Mouse (Mus musculus) cortical plate, adult 2 months (tissue): ENCODE data around the gene Bcl2l12. TPM values are rescaled to one million over a fixed set of nuclear protein-coding genes. Genes with fewer than 3 reads are reported as not detected.

ENCODE experiments used
- H3K27ac ChIP-seq: fragments of 200-500 bp; 2 replicates; pipeline ENCODE4 v1.5.1; 2012; ENCODE audit warnings: low read length, control low read depth, inconsistent platforms; ENCODE audit not compliant: insufficient read depth
- H3K4me1 ChIP-seq: fragments of 200-500 bp; 2 replicates; pipeline ENCODE4 v1.6.1; 2011; ENCODE audit warnings: low read length; ENCODE audit not compliant: control insufficient read depth, insufficient read depth
- H3K4me3 ChIP-seq: fragments of 200-500 bp; 2 replicates; pipeline ENCODE4 v1.5.1; 2011; ENCODE audit warnings: mild to moderate bottlenecking, low read length, control low read depth; ENCODE audit not compliant: insufficient read depth
- CTCF ChIP-seq: fragments of 200-500 bp; IDR thresholded peaks from 2 replicates; pipeline ENCODE4 v1.5.1; 2011; ENCODE audit warnings: mild to moderate bottlenecking, control low read depth, low read length; ENCODE audit not compliant: insufficient read depth; ENCODE audit errors: extremely low read depth
- POLR2A ChIP-seq: fragments of 200-500 bp; IDR thresholded peaks from 2 replicates; pipeline ENCODE4 v1.6.1; 2011; ENCODE audit warnings: mild to moderate bottlenecking, low read length, control low read depth; ENCODE audit not compliant: insufficient read depth; ENCODE audit errors: extremely low read depth
- polyA plus RNA-seq: library from polyadenylated mRNA; depleted of rRNA; stranded (reverse); fragments of >200 nt; gene quantifications from 2 replicates; pipeline ENCODE4 v1.2.3, GENCODE M21; 2012

Bcl2l12 gene
- polyA plus RNA-seq, 1 experiment, result 6.2 TPM

DNA sequence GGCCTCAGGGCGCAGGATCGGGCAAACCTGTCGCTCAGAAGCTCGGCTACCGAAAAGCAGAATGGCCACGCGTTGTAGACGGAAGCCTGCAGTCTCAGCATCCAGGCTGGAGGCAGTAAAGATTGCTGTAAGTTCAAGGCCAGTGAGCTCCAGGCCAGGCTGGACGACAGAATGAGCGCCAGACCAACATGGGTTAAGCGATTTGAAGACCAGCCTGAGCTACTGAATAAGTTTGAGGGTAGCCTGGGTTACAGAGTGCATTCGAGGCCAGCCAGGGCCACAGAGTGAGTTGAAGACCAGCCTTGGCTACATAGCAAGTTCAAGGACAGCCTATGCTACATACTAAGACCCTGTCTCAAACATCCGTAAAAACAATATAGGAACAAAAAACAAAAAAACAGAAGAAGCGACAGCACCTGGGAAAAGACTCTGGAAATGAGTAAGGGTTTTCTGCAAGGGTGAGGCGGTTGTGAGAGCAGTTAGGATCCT, 528 bp downstream of the Bcl2l12 start:
- Histone ChIP-seq H3K4me1 (no peaks in the 10 kb centered on the region), H3K27ac (no peak overlapping the region), H3K4me3 (peak overlapping the region; percentile 30)
- TF ChIP-seq POLR2A, result no peak
- no peak for TF ChIP-seq CTCF

DNA sequence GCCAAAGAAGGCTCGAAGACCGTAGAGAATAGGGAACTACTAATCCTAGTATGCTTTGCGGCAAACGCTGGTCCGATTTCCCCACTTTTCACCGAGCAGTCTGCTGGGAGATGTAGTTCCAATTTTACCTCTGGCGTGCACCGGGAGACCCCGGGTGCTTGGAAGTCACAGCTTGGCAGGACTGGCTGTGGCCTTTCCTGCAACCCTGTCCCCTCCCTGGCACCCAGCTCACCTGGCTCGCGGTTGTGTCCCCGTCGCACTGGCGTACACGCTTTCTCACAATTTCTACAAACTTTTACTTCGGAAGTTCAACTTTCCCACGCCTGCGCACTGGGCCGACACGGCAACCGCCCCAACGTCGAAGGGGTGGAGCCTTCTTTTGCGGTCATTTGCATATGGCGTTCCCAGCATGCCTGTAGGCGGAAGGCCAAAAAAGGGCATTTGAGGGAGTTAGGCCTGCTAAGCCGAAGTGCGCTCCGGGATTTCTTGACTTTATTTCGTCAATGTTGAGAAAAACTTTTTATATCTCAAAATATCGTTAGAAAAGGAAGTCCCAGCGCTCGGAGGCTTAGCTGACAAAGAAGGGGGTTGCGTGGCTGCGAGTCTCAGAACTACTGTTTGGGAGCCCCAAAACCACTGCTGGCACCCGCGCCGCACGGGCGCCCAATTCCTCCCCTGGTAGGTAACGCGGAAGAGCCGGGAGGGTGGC, 1.1 kb downstream of the Bcl2l12 start, which contains the start of gene Irf3:
Gene Irf3, plus strand, starts transcription at position 418 of the 709 bp plus-strand sequence.
- TF ChIP-seq CTCF (no peak), POLR2A (peak; percentile 85)
- no peaks in the 10 kb centered on the region for H3K4me1 ChIP-seq
- peak within 1 kb of the TSS; percentile 30 for H3K4me3 ChIP-seq
- H3K27ac ChIP-seq, result no peak within 1 kb of the TSS

DNA sequence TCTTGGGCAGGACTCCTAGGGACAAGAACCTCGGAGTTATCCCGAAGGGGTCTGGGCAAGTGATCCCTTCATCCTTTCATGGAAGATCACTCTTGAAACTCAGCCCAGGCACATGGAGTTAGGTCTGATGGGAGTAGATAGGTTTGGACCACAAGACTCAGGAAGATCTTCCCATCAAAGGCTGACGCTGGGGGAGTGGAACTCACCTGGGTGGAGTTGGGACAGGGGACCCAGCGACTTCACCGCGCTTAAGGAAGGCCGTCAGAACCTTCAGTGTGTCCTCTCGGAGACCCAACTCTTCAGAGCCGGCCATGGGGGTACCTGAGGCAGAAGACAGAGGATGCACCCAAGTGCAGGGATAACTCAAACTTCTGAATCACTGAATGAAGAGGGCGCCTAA, 1.8 kb downstream of the Bcl2l12 start:
- no peak overlapping the region; the same call in 1 of the 2 replicates for H3K4me3 ChIP-seq
- TF ChIP-seq POLR2A (no peak), CTCF (no peak)
- no peaks in the 10 kb centered on the region for H3K4me1 ChIP-seq
- no peak overlapping the region for H3K27ac ChIP-seq

DNA sequence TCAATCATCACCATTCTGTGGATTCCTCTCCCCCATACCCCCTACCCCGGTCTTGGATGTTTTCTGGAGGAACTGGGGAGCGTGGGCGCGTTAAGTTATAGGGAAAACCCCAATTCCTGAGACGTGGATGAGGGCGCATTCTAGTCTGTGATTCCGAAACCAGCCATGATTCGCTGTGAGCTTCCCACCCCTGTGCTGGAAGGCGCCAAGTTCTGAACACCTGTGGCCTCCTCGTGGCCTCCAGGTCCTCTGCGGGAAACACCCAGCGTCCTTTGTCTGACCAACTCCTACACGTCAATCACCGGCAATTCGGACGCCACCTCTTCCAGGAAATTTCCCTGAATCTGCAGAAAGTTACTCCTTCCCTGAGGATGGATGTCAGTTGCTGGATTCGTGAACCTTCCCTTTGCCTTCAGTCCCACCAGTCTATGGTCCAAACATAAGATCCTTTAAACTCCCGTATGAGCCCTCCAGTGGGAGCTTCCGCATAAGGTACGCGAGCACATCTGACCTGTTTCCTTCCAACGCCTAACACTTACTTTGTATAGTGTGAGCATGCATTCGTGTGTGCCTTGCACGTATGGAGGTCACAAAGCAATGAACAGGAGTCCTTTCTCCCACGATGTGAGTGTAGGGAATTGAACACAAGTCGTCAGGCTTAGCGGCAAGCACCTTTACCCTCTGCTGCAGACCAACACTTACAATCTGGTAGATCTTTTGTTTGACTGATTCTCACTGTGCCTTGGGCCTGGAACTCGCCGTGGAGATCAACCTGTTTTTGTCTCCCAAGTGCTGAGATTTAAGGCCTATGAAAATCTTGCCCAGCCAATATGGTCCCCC, 11.4 kb downstream of the Bcl2l12 start:
- Histone ChIP-seq H3K4me1 (peaks cover 2% of the 10 kb centered on the region; the same call in 1 of the 2 replicates), H3K4me3 (peak overlapping the region; percentile 58), H3K27ac (peak overlapping the region; percentile 17)
- TF ChIP-seq POLR2A (no peak; the same call in 1 of the 2 replicates), CTCF (no peak)

DNA sequence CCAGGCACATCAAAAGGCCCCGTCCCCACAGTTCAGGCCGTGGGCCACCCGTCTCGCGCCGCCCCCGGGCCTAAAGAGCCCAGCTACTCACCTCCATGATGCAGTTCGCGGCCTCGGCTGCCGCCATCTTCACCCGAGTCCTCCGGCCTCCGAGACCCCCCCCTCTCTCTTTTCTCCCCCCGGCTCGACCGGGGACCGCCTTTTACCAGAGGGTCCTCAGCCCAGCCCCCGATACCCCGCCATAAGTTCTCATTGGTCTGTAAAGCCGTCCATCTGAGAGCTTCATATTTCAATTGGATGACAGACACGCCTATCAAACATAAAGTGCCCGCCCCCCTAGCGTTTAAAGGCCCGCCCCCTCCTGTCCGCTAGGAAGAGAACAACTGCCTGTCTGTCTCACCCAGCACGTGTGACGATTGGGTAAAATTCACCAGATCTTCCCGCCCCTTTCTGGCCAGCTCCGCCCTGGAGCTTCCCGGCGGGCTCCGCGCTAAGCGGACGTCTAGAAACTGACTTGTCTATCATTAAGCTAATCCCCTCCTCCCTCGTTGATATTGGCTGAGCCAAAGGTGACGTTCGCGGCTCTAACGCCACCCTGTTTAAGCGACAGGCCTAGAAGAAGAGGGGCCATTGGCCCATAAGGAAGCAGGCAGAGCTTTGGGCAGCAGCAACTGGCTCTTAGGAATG, 12.2 kb downstream of the Bcl2l12 start, which contains the start of gene Prmt1:
Gene Prmt1, minus strand, starts transcription at position 377 of the 687 bp plus-strand sequence.
- Histone ChIP-seq H3K4me3 (peak within 1 kb of the TSS; percentile 88), H3K4me1 (peaks cover 2% of the 10 kb centered on the region; the same call in 1 of the 2 replicates), H3K27ac (peak within 1 kb of the TSS; percentile 68)
- TF ChIP-seq CTCF (no peak), POLR2A (peak; percentile 66; the same call in 1 of the 2 replicates)

DNA sequence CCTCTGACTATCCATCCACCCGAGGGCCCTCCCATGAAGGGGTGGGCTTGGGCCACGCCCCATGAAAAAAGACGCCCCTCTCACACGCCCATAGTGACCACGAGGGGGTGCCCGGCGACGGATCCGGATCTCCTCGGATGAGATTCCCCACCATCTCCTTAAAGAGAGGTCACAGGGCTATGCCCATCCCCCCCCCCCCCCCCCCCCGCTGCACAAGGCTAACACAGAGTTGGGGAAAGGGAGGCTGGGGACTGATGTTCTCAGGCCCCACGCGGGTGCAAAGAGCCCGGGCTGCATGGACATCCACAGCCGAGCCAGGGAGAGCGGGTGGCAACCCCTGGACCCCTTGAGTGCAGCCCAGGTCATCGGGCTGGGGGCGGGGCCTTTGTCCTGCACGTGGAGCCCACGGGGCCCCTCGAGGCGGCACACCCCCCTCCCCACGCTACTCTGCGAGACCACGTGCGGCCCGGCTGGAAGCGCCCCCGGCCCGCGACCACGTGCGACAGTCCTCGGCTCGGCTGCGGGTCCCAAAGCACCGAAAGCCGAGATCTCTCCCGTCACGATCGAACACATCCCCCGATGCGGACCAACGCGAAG, 12.8 kb downstream of the Bcl2l12 start:
- TF ChIP-seq CTCF (no peak), POLR2A (no peak)
- Histone ChIP-seq H3K4me1 (peaks cover 2% of the 10 kb centered on the region; the same call in 1 of the 2 replicates), H3K4me3 (peak overlapping the region; percentile 88), H3K27ac (peak overlapping the region; percentile 68)

DNA sequence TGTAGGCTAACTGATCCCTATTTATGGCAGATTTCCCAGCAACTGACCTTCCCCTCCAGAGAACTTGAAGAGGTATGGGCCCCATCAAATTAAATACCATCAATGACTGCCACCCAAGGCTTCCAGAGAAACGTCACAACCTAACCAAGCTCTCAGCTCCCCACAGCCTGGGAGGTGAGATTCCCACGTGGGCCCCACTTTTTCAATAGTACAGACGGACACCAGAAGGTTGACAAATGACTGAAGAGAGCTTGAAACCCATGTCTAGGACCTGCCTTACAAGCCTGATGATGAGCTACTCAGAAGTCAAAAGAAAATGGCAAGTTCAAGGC, 13.7 kb downstream of the Bcl2l12 start:
- TF ChIP-seq POLR2A (no peak), CTCF (no peak)
- Histone ChIP-seq H3K4me1 (peaks cover 2% of the 10 kb centered on the region; the same call in 1 of the 2 replicates), H3K27ac (no peak overlapping the region), H3K4me3 (no peak overlapping the region)

DNA sequence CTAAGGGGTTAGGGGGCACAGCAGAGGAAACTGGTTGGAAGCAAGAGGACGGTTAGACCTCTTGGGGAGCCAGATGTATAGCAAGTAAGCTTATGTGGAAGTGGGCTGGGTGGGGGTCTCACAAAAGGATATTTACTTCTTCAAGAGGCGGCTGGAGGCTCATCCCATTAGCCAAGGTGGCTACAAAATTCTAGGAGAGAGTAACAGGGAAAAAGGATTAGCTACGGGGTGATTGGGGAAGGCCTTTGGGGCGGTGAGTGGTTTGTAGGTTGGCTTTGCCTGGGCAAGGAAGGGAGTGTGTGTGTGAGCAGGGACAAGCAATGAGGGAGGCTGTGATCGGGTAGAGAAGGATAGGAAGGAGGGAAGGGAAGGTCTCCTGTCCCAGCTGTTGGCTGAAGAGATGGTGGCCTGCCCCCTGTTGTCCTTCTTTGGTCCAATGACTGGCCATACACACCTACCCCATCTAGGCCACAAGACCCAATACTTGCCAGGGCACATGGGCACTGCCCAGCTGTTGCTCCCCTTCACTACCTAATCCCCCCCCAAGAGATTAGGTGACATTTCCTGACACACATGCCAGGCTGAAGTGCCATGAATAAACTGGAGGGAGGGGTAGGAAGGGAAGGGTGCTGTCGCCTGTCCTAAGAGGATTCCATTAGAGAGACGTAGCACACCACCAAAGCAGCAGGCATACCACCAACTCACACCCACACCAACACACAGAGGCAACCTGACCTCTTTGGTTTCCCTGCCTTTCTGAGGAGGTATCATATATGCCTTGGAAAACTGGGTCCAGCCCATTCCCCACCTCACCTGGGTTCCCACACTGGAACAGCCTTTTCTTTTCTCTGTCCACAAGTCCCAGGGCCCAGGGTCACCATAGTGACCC, 14.3 kb downstream of the Bcl2l12 start:
- no peak overlapping the region for H3K27ac ChIP-seq
- no peak overlapping the region for H3K4me3 ChIP-seq
- TF ChIP-seq POLR2A (no peak), CTCF (no peak)
- peaks cover 2% of the 10 kb centered on the region; the same call in 1 of the 2 replicates for H3K4me1 ChIP-seq
